In the genomic region with DNA sequence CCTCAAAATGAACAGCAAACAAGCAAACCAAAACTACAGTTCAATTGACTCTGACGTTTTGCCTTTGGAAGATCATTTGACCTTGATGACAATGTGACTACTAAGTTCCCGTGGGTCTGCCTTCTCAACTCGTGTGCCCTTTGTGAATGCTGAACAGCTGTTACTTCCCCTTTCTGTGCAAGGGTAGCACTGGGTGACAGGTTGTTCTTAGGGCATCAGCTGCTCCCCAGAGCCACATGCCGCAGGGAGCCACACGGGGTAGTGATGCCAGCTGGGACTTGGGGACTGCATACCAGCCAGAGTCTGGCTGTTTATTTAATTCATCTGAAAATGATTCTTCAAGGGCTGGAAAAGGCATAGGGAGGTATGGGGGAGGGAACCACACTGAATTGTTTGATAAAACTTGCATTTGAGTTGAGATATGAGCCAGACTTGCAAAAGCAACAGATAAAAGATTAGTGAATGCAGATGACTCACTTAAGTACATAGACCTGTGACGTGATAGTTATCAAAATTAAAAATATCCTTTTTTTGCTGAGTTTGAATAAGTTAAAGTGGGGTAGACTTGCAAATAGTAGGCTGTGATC, we compare ENCODE assay signal across 10 mouse cellular contexts.
DNase-seq lines count a peak whose midpoint lies in the region; ATAC-seq lines count a peak whose summit lies in the region.
"Had no signal": no experiment of that assay in that cellular context is flagged by ENCODE, and none has a peak within 500 bp of the region (broad histone marks: within the 10 kb centered on the region; RNA-seq: fewer than 3 reads in every experiment).

No protein-coding gene starts in this region.

- no peak overlapping the region for H3K4me3 ChIP-seq in forebrain, embryonic 16.5 days (replicated peaks; ENCODE audit: low read length)
- no peak overlapping the region for H3K4me3 ChIP-seq in forebrain, embryonic 13.5 days
- H3K4me3 ChIP-seq in neural tube, embryonic 15.5 days (replicated peaks), result no peak overlapping the region
- H3K4me3 ChIP-seq: kidney, embryonic 15.5 days; lung, embryonic 15.5 days had no signal

- H3K27ac ChIP-seq in forebrain, embryonic 16.5 days (ENCODE audit: low read length), result no peak overlapping the region
- no peak overlapping the region for H3K27ac ChIP-seq in forebrain, embryonic 13.5 days
- H3K27ac ChIP-seq in neural tube, embryonic 15.5 days (replicated peaks), result no peak overlapping the region
- H3K27ac ChIP-seq: kidney, embryonic 15.5 days; lung, embryonic 15.5 days had no signal

- WGBS in forebrain, embryonic 16.5 days, result 53% methylated on average over 6 of the region's 6 CpGs
- WGBS in forebrain, embryonic 13.5 days, result 63% methylated on average over 6 of the region's 6 CpGs
- WGBS in neural tube, embryonic 15.5 days, result 40% methylated on average over 6 of the region's 6 CpGs

- no peak overlapping the region for H3K9ac ChIP-seq in forebrain, embryonic 16.5 days (replicated peaks; ENCODE audit: low read depth, low read length)
- H3K9ac ChIP-seq in forebrain, embryonic 13.5 days, result no peak overlapping the region
- H3K9ac ChIP-seq in neural tube, embryonic 15.5 days (replicated peaks), result no peak overlapping the region
- H3K9ac ChIP-seq: kidney, embryonic 15.5 days; lung, embryonic 15.5 days had no signal

- H3K4me1 ChIP-seq in forebrain, embryonic 16.5 days (replicated peaks; ENCODE audit: control insufficient read depth, insufficient read depth, low read length), result peaks cover 6% of the 10 kb centered on the region
- no peaks in the 10 kb centered on the region for H3K4me1 ChIP-seq in forebrain, embryonic 13.5 days
- no peaks in the 10 kb centered on the region for H3K4me1 ChIP-seq in neural tube, embryonic 15.5 days
- H3K4me1 ChIP-seq: kidney, embryonic 15.5 days; lung, embryonic 15.5 days had no signal

- 0 out of 2 replicates have a peak, but pooled peaks have one; percentile 55 for ATAC-seq in forebrain, embryonic 16.5 days
- no peak for ATAC-seq in forebrain, embryonic 13.5 days
- no peak for ATAC-seq in neural tube, embryonic 15.5 days (ENCODE audit: low FRiP score)

- DNase-seq in B cell, adult 2 months, result peak; percentile 69 to 72
- DNase-seq in adrenal gland, postnatal 25 days, result peak; percentile 1
- peak; percentile 47 for DNase-seq in naive thymus-derived CD4-positive, alpha-beta T cell, adult 2 months (ENCODE audit: low read depth)
- no peak for DNase-seq in frontal cortex, postnatal 25 days (ENCODE audit: low spot score in 2 of 2)
- no peak for DNase-seq in frontal cortex, postnatal 10 days (ENCODE audit: low spot score in 2 of 2)

- H3K27me3 ChIP-seq in forebrain, embryonic 16.5 days (replicated peaks; ENCODE audit: control insufficient read depth, insufficient read depth, low read length), result no peaks in the 10 kb centered on the region
- H3K27me3 ChIP-seq in forebrain, embryonic 13.5 days, result 0 out of 2 replicates have a peak, but pooled peaks cover 5% of the 10 kb centered on the region
- H3K27me3 ChIP-seq in neural tube, embryonic 15.5 days (replicated peaks), result no peaks in the 10 kb centered on the region
- H3K27me3 ChIP-seq: lung, embryonic 15.5 days had no signal

- H3K4me2 ChIP-seq in forebrain, embryonic 16.5 days (ENCODE audit: low read length), result no peak overlapping the region
- no peak overlapping the region for H3K4me2 ChIP-seq in forebrain, embryonic 13.5 days
- no peak overlapping the region for H3K4me2 ChIP-seq in neural tube, embryonic 15.5 days
- H3K4me2 ChIP-seq: kidney, embryonic 15.5 days; lung, embryonic 15.5 days had no signal

- H3K9me3 ChIP-seq in forebrain, embryonic 16.5 days (ENCODE audit: control insufficient read depth, low read length), result no peaks in the 10 kb centered on the region
- H3K9me3 ChIP-seq in forebrain, embryonic 13.5 days (replicated peaks), result no peaks in the 10 kb centered on the region
- H3K9me3 ChIP-seq in neural tube, embryonic 15.5 days (replicated peaks), result no peaks in the 10 kb centered on the region
- H3K9me3 ChIP-seq: kidney, embryonic 15.5 days; lung, embryonic 15.5 days had no signal

- H3K36me3 ChIP-seq in forebrain, embryonic 16.5 days (ENCODE audit: control insufficient read depth, insufficient read depth), result no peaks in the 10 kb centered on the region
- no peaks in the 10 kb centered on the region for H3K36me3 ChIP-seq in forebrain, embryonic 13.5 days (ENCODE audit: poor library complexity, severe bottlenecking)
- no peaks in the 10 kb centered on the region for H3K36me3 ChIP-seq in neural tube, embryonic 15.5 days
- H3K36me3 ChIP-seq: kidney, embryonic 15.5 days; lung, embryonic 15.5 days had no signal

Comparison
In these comparisons a context has a peak if more than half of its experiments do, and no peak if none do; other contexts are left out.
1. DNase-seq: peak in B cell, adult 2 months (2 of 2), adrenal gland, postnatal 25 days (single experiment) and naive thymus-derived CD4-positive, alpha-beta T cell, adult 2 months (single experiment); none in frontal cortex, postnatal 25 days (0 of 2) and frontal cortex, postnatal 10 days (0 of 2).